Mouse (Mus musculus) embryonic facial prominence, embryonic 15.5 days (tissue): ENCODE measurements around the gene Boc. TPM values are rescaled to one million over a fixed set of nuclear protein-coding genes. Genes with fewer than 3 reads are reported as not detected.
"Not testable (repeated sequence)": the region's sequence is repeated elsewhere in the genome, so short reads cannot be mapped to it uniquely, and the experiment has no call there.

Experiments
- ATAC-seq: fragments of 200-750 bp; cut with Nextera tagmentation; 2 replicates; pipeline ENCODE4 v1.8.0; 2017; ENCODE audit warnings: low read depth, moderate TSS enrichment; ENCODE audit not compliant: insufficient number of reproducible peaks, low FRiP score, low TSS enrichment
- H3K27ac ChIP-seq: fragments of 300-500 bp; sonication (generic); replicated peaks from 2 replicates; pipeline ENCODE4 v1.5.1; 2015; ENCODE audit warnings: mild to moderate bottlenecking, inconsistent platforms
- H3K27me3 ChIP-seq: fragments of 300-500 bp; sonication (generic); 2 replicates; pipeline ENCODE4 v1.6.1; 2015; ENCODE audit warnings: inconsistent platforms
- H3K36me3 ChIP-seq: fragments of 300-500 bp; sonication (generic); 2 replicates; pipeline ENCODE4 v1.6.1; 2015; ENCODE audit warnings: mild to moderate bottlenecking, inconsistent platforms
- H3K4me1 ChIP-seq: fragments of 300-500 bp; sonication (generic); 2 replicates; pipeline ENCODE4 v1.6.1; 2015; ENCODE audit warnings: inconsistent platforms
- H3K4me2 ChIP-seq: fragments of 300-500 bp; sonication (generic); replicated peaks from 2 replicates; pipeline ENCODE4 v1.6.1; 2015; ENCODE audit warnings: mild to moderate bottlenecking, inconsistent platforms
- H3K4me3 ChIP-seq: fragments of 300-500 bp; sonication (generic); replicated peaks from 2 replicates; pipeline ENCODE4 v1.5.1; 2015; ENCODE audit warnings: mild to moderate bottlenecking, inconsistent platforms
- H3K9ac ChIP-seq: fragments of 300-500 bp; sonication (generic); 2 replicates; pipeline ENCODE4 v1.6.1; 2015; ENCODE audit warnings: inconsistent platforms
- H3K9me3 ChIP-seq: fragments of 300-500 bp; sonication (generic); replicated peaks from 2 replicates; pipeline ENCODE4 v1.6.1; 2016; ENCODE audit warnings: inconsistent platforms
- WGBS: fragments of 180-500 bp; shearing (Covaris S2); methylation state at CpG from one replicate; pipeline ENCODE4 v1.1.7; 2015; 5-methylcytosine and 5-hydroxymethylcytosine counted together
- microRNA-seq: library from miRNA; unstranded; fragments of <30 nt; microRNA quantifications from one replicate; pipeline ENCODE4, GENCODE M21; 2016; ENCODE audit warnings: borderline number of aligned reads
- polyA plus RNA-seq: library from polyadenylated mRNA; unstranded; fragments of >200 nt; fragmentation: Nextera tagmentation; extraction: Ambion mirVana; gene quantifications from 2 replicates; pipeline ENCODE4 v1.2.1, GENCODE M21; 2015

Gene Boc
- polyA plus RNA-seq, 1 experiment from 2014 or later, result 49.1 TPM

DNA sequence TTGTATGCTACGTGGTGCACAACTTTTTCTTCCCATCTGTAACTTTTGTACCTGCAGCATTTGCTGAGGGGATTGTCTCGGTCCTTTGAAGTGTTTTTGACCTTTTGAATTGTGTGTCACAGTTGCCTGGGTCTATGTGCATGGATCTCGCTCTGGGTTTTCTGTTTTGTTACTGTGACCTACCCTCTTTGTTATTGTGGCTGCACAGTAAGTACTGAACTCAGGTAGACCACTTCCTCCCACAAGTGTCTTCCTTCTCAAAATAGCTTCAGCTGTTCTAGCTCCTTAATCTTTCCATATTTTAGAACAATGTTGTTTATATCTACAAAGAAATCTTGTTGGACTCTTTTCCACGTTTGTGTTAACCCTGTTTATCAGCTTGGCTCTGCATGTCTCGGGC is 97.8 kb downstream of the Boc start:
- WGBS, result 79% methylated on average over 5 of the region's 5 CpGs
- Histone ChIP-seq H3K4me2 (no peak overlapping the region), H3K9ac (no peak overlapping the region), H3K27me3 (no peaks in the 10 kb centered on the region), H3K9me3 (no peaks in the 10 kb centered on the region), H3K4me1 (no peaks in the 10 kb centered on the region), H3K36me3 (no peaks in the 10 kb centered on the region), H3K4me3 (no peak overlapping the region), H3K27ac (no peak overlapping the region)
- no peak for ATAC-seq

DNA sequence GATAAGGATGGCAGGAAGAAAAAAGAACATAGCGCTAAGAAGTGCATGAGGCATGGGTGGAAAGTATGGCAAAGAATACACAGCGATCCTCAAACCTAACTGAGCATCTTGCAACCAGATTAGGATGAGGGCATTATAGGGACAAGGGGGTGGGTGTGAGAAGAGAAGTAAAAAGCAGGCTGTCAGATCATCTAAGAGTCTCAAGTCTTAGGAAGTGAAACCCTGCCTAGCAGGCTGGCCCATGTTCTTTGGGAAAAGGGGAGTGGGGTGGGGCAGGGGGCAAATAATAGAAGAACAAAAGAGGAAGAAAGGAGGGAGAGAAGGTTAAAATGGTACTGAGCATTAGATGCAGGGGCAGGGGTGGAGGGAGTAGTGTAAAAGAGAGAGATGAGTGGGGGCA is 99.9 kb downstream of the Boc start:
- Histone ChIP-seq H3K27me3 (no peaks in the 10 kb centered on the region), H3K4me1 (no peaks in the 10 kb centered on the region), H3K27ac (no peak overlapping the region), H3K4me3 (no peak overlapping the region), H3K4me2 (no peak overlapping the region), H3K9me3 (no peaks in the 10 kb centered on the region), H3K36me3 (no peaks in the 10 kb centered on the region), H3K9ac (no peak overlapping the region)
- 88% methylated on average over 2 of the region's 2 CpGs for WGBS
- no peak for ATAC-seq

DNA sequence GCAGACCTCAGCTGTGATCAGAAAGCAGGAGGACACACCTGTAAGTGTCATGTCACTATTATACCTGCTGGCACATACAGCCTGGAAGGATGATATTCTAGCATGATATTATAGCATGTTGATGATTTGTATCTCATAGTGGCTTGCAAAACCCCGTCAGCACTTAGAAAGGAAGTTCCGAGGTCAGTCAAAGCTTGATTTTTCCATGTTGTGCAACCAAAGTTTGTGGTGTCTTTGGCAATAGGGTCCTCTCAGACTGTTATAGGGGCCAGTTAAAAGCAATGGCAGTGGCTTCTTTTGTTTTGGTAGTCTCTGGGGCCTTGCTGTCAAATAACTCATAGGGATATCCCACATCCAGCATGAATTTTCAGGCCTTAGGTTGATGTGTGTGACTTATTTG is 100.8 kb downstream of the Boc start:
- no peaks in the 10 kb centered on the region for H3K36me3 ChIP-seq
- H3K4me2 ChIP-seq, result no peak overlapping the region
- H3K4me3 ChIP-seq, result no peak overlapping the region
- no peak overlapping the region for H3K27ac ChIP-seq
- 89% methylated on average over 2 of the region's 2 CpGs for WGBS
- no peaks in the 10 kb centered on the region for H3K4me1 ChIP-seq
- H3K27me3 ChIP-seq, result no peaks in the 10 kb centered on the region
- H3K9ac ChIP-seq, result no peak overlapping the region
- H3K9me3 ChIP-seq, result no peaks in the 10 kb centered on the region
- no peak for ATAC-seq

DNA sequence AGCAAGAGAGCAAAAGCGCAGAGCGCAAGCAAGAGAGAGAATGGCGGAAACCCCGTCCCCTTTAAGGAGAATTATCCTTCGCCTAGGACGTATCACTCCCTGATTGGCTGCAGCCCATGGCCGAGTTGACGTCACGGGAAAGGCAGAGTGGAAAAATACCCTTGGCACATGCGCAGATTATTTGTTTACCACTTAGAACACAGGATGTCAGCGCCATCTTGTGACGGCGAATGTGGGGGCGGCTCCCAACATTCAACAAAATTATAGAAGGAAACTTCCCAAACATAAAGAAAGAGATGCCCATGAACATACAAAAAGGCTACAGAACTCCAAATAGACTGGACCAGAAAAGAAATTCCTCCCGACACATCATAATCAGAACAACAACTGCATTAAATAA is 116.8 kb downstream of the Boc start:
- H3K4me2 ChIP-seq, H3K27me3 ChIP-seq, H3K4me1 ChIP-seq, H3K36me3 ChIP-seq, H3K9ac ChIP-seq, ATAC-seq, H3K9me3 ChIP-seq, H3K27ac ChIP-seq, H3K4me3 ChIP-seq: not testable (repeated sequence)
- 92% methylated on average over 15 of the region's 15 CpGs for WGBS

DNA sequence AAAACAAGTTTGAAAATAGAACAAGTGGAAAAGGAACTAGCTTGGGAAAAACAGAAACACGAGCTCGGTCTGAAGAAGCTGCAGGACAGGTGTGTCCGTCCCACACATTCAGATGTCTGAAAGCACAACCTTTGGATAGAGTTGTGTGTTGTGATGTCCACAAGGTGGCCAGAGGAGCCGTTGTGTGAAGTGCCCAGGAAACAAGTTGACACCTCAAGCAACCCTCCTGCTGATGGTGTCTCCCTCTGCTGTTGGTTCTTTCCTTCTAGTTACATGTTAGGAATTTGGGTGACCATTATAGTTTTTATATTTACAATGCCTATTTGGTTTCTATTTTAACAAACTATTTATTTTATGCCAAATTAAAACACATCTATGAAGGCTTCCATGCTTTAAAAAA is 123.2 kb downstream of the Boc start:
- Histone ChIP-seq H3K9me3 (no peaks in the 10 kb centered on the region), H3K4me3 (no peak overlapping the region), H3K27me3 (no peaks in the 10 kb centered on the region), H3K27ac (no peak overlapping the region), H3K9ac (no peak overlapping the region), H3K4me1 (no peaks in the 10 kb centered on the region), H3K36me3 (no peaks in the 10 kb centered on the region), H3K4me2 (no peak overlapping the region)
- ATAC-seq, result no peak
- 68% methylated on average over 4 of the region's 4 CpGs for whole genome bisulfite sequencing

Small RNA genes lying within 50 kb of the gene (microRNA-seq; reads per million reads assigned to microRNA genes)
- 6.0 reads per million, percentile 23 among the genes with 10 or more reads in this experiment for gene Mir3081

Other genes starting within 250 kb of the Boc start
- gene Sidt1, start 225.7 kb downstream of the Boc start, polyA plus RNA-seq, result 0.32 and 0.60 TPM in 2 replicates
- 29.5 and 31.1 TPM in 2 replicates for gene Spice1, start 211.8 kb downstream of the Boc start, polyA plus RNA-seq
- 3.0 and 5.3 TPM in 2 replicates for gene Cfap44, start 164.1 kb downstream of the Boc start, polyA plus RNA-seq
- 7.3 and 7.9 TPM in 2 replicates for gene Nepro, start 165.4 kb upstream of the Boc start, polyA plus RNA-seq
- gene Gtpbp8, start 187.5 kb upstream of the Boc start, polyA plus RNA-seq, result 21.0 and 24.7 TPM in 2 replicates
- gene Cd200r1, start 206.8 kb upstream of the Boc start, polyA plus RNA-seq, result 1.6 and 2.1 TPM in 2 replicates